Mouse (Mus musculus): ENCODE data around the gene Trp53i11. TPM values are rescaled to one million over a fixed set of nuclear protein-coding genes. Genes with fewer than 3 reads are reported as not detected.

Trp53i11 gene
- total RNA-seq, 2 experiments from 2014 or later: 87.6 to 89.0 TPM

- Histone ChIP-seq H3K4me3 (no peak overlapping the region), H3K27ac (peak overlapping the region; percentile 43)
- DNase-seq (ENCODE audit: low spot score in 2 of 2): no peak
- TF ChIP-seq CTCF (conservative IDR thresholded peaks at IDR 0.05): no peak
These were observed 11.1 kb upstream of the Trp53i11 start for GRCm38 (mm10) chr2:93176193-93176798.

- Histone ChIP-seq H3K4me3 (no peak overlapping the region), H3K27ac (peak overlapping the region; percentile 43; the same call in 1 of the 2 replicates)
- no peak for DNase-seq (ENCODE audit: low spot score in 2 of 2)
- no peak for TF ChIP-seq CTCF (conservative IDR thresholded peaks at IDR 0.05)
These were observed 10.3 kb upstream of the Trp53i11 start for GRCm38 (mm10) chr2:93176871-93177667.

GRCm38 (mm10) chr2:93177668-93178312 lies 9.6 kb upstream of the Trp53i11 start:
- TF ChIP-seq CTCF (conservative IDR thresholded peaks at IDR 0.05): no peak

GRCm38 (mm10) chr2:93178313-93178677 lies 9.1 kb upstream of the Trp53i11 start:
- H3K27ac ChIP-seq: peak overlapping the region; percentile 99
- no peak for DNase-seq (ENCODE audit: low spot score in 2 of 2)
- no peak overlapping the region for H3K4me3 ChIP-seq
- no peak for TF ChIP-seq CTCF (conservative IDR thresholded peaks at IDR 0.05)

More at GRCm38 (mm10) chr2:93177668-93178312, 9.6 kb upstream of the Trp53i11 start:
- Histone ChIP-seq H3K4me3 (no peak overlapping the region), H3K27ac (peak overlapping the region; percentile 99)
- DNase-seq (ENCODE audit: low spot score in 2 of 2): no peak

- peak overlapping the region; percentile 99 for H3K27ac ChIP-seq
- H3K4me3 ChIP-seq: no peak overlapping the region
- DNase-seq (ENCODE audit: low spot score in 2 of 2): no peak
- TF ChIP-seq CTCF (conservative IDR thresholded peaks at IDR 0.05): no peak
These were observed 7.7 kb upstream of the Trp53i11 start for GRCm38 (mm10) chr2:93179603-93180002.

DNA sequence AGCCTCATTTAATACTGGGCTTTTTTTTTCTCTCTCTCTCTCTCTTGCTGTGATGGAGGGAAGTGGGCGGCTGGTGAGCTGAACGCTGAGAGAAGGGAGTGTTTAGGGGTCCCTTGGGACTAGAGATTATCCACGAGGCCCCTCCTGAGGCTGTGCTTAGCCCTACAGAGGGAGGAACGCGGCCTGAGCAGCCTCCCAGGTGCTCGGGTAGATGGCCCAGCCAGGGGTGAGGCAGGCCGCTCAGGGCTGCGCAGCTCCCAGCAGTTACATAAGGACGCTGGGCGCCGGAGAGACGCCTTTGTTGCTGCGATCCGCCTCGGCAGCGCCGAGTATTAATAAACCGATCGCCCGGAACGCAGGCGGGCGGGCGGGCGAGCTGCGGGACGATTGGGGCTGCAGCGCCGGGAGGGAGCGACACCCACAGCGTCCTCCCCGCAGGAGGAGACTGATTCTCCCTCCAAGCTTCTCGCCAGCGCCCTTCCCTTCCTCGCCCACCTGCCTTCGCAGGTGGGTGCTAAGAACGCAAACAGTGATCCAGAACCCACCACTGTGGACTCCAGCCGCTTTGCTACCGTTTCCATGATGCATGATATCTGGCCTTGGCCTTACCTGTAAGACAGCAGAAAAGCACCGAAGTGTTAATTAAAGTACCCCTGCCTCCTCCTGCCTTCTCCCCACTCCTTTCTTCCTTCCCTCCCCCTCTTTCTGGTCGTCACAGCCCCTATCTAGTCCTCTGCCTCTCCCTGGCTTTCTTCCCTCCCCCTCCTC lies 7.1 kb upstream of the Trp53i11 start:
- TF ChIP-seq CTCF (conservative IDR thresholded peaks at IDR 0.05): no peak
- peak; percentile 64 to 70 for DNase-seq (ENCODE audit: low spot score in 2 of 2)
- peak overlapping the region; percentile 99 for H3K27ac ChIP-seq
- H3K4me3 ChIP-seq: peak overlapping the region; percentile 28; the same call in 1 of the 2 replicates

DNA sequence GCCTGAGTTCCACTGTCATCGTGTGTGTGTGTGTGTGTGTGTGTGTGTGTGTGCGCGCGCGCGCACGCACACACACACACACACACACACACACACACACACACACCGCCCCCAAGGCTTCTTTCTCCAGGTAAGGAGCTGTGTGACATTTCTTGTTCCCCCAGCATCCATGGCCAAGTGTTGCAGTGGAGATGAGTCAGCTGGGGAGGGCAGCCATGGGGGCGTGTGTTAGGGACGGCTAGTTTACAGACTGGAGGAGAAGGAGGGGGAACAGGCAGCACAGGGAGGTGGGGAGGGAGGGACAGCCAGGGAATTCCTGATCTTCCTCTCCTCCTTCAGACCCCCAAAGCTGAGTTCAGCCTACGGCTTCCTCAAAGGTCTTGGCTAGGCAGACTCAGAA lies 4.5 kb upstream of the Trp53i11 start:
- no peak overlapping the region for H3K27ac ChIP-seq
- no peak for DNase-seq (ENCODE audit: low spot score in 2 of 2)
- H3K4me3 ChIP-seq: no peak overlapping the region
- TF ChIP-seq CTCF (conservative IDR thresholded peaks at IDR 0.05): no peak

DNA sequence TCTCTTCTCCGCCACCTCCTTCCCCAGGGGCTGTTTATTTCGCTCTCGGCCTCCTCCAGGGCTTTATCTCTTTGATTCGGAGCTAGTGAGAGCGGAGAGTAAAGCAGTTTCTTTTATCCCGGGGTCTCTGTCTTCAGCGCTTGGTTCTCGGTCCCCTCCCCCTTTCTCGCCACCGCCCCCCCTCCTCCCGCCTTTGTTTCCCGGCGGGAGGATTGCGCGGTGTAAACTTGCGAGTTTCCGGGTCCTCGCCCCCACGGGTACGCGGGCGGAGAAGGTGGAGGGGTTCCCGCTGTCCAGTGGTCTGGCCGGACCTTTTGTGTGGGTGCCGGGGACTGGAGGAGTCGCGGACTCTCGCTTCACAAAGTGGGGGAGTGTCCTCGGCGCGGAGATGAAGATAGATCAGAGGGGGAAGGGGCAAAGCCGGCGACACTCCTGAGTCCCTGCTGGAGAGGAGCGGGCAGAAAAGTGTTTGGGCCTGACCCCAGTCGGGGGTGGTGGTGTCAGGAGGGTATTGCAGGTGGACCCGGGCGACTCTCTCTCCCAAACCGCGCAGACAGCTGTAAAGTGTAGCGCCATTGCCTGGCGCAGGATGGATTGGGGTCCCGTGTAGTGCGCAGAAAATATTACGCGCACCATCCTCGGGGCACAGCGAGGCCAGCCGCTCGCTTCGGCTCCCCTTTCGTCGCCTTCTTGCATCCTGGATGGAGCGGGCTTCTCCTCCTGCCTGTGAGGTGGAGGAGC lies 842 bp downstream of the Trp53i11 start:
- DNase-seq (ENCODE audit: low spot score in 2 of 2): no peak
- no peak for TF ChIP-seq CTCF (conservative IDR thresholded peaks at IDR 0.05)
- peak overlapping the region; percentile 86 for H3K4me3 ChIP-seq
- H3K27ac ChIP-seq: peak overlapping the region; percentile 88

- DNase-seq (ENCODE audit: low spot score in 2 of 2): peak in 1 of 2 experiments; percentile 45
- peak overlapping the region; percentile 86 for H3K4me3 ChIP-seq
- peak overlapping the region; percentile 88 for H3K27ac ChIP-seq
- peak; percentile 68 for TF ChIP-seq CTCF (conservative IDR thresholded peaks at IDR 0.05)
These were observed 1.6 kb downstream of the Trp53i11 start for GRCm38 (mm10) chr2:93188761-93189458.

GRCm38 (mm10) chr2:93190771-93191487 lies 3.6 kb downstream of the Trp53i11 start:
- H3K27ac ChIP-seq: no peak overlapping the region
- H3K4me3 ChIP-seq: no peak overlapping the region
- no peak for TF ChIP-seq CTCF (conservative IDR thresholded peaks at IDR 0.05)

More at GRCm38 (mm10) chr2:93190771-93191487, 3.6 kb downstream of the Trp53i11 start:
- no peak for DNase-seq (ENCODE audit: low spot score in 2 of 2)
